Mouse (Mus musculus) CH12.LX (cell line): ENCODE data around the gene Catip.

Experiments
- POLR2A ChIP-seq: IDR thresholded peaks from 2 replicates; pipeline ENCODE4 v1.6.1; 2011; ENCODE audit warnings: low read depth, mild to moderate bottlenecking, improper control_type of control experiment, low read length
- POLR2AphosphoS2 ChIP-seq: IDR thresholded peaks from 2 replicates; pipeline ENCODE4 v1.6.1; 2011; ENCODE audit warnings: low read depth, low read length, improper control_type of control experiment

DNA sequence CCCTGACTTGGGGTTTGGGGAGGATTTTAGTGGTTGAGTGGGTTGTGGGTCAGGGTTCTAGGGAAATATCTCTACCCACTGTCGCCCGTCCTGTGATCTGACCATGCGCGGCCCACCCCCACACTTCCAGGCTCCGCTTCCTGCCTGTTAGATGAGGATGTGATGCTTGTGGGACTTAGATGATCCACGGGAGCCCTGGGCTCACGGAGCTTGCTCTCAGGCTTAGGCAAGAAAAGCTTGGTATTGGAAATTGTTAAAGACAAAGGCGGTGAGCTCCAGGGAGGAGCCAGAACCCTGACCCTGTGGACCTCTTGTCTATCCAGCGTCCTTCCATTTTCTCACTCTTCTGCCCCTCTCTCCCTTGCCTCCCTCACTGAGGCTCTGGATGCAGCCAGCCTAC lies 22.0 kb upstream of the Catip start:
- TF ChIP-seq POLR2AphosphoS2 (no peak), POLR2A (no peak)
